In the genomic region with DNA sequence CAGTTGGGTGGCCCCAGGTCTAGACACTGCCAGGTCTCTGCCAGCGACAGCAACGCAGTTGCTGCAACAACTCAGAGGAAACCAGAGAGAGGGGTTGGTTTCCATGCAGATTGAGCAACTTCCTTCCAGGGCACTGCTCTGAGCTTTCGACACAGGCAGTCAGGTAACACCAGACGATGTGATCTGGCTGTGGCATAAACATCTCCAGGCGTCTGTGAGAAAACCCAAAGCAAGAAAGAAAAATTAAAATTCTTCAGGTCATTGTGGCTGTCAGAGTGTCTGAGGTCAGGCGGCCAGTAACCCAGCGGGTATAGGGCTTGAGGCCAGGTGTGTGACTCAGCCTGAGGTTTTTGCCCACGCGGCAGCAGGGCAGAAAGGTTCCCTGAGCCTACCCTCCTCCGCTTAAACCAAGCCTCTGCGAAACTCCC, we compare ENCODE assay signal across 9 mouse cellular contexts.
A peak's percentile ranks its signal among the peaks of the same experiment; 100 is the strongest.
DNase-seq lines count a peak whose midpoint lies in the region; ATAC-seq and TF ChIP-seq lines count a peak whose summit lies in the region.
"Had no signal": no experiment of that assay in that cellular context is flagged by ENCODE, and none has a peak within 500 bp of the region (broad histone marks: within the 10 kb centered on the region; RNA-seq: fewer than 3 reads in every experiment).

No protein-coding gene starts in this region.

- no peak overlapping the region for H3K9ac ChIP-seq in hindbrain, embryonic 12.5 days
- H3K9ac ChIP-seq: midbrain, embryonic 12.5 days had no signal

- intact Hi-C loops in left cerebral cortex, postnatal 4 days (cut with DNase I): no loop called here
- intact Hi-C loops in left cerebral cortex, postnatal 10 days (cut with DNase I): no loop called here

- no peaks in the 10 kb centered on the region for H3K36me3 ChIP-seq in hindbrain, embryonic 12.5 days
- H3K36me3 ChIP-seq: midbrain, embryonic 12.5 days had no signal

- H3K4me2 ChIP-seq in hindbrain, embryonic 12.5 days (replicated peaks): no peak overlapping the region
- H3K4me2 ChIP-seq: midbrain, embryonic 12.5 days had no signal

- 75% methylated on average over 11 of the region's 11 CpGs for WGBS in hindbrain, embryonic 12.5 days

- CTCF ChIA-PET in Patski (lab: Charles Lee): interaction anchor here (1.0 to 1.1 kb wide), 2 partner anchors 63 to 93 kb away, joined by 3 read pairs; no protein-coding TSS in a partner anchor

- H3K27me3 ChIP-seq in Patski: no peaks in the 10 kb centered on the region
- no peaks in the 10 kb centered on the region for H3K27me3 ChIP-seq in hindbrain, embryonic 12.5 days
- H3K27me3 ChIP-seq: midbrain, embryonic 12.5 days had no signal

- no peak overlapping the region for H3K27ac ChIP-seq in hindbrain, embryonic 12.5 days
- H3K27ac ChIP-seq: midbrain, embryonic 12.5 days had no signal

- peak; percentile 95 for ATAC-seq in Patski
- peak; percentile 44; the same call in 1 of the 2 replicates for ATAC-seq in megakaryocyte-erythroid progenitor cell, adult 5-6 weeks (replicated peaks; ENCODE audit: low FRiP score, low TSS enrichment, poor library complexity, severe bottlenecking)
- ATAC-seq in hindbrain, embryonic 12.5 days (ENCODE audit: low FRiP score): no peak

- POLR2A ChIA-PET in Patski (lab: Charles Lee): interaction anchor here (1.0 to 1.2 kb wide), 2 partner anchors 8 to 10 kb away, joined by 3 to 4 read pairs; no protein-coding TSS in a partner anchor

- H3K4me1 ChIP-seq in hindbrain, embryonic 12.5 days: no peaks in the 10 kb centered on the region
- H3K4me1 ChIP-seq: midbrain, embryonic 12.5 days had no signal

- no peaks in the 10 kb centered on the region for H3K9me3 ChIP-seq in hindbrain, embryonic 12.5 days (replicated peaks)
- H3K9me3 ChIP-seq: midbrain, embryonic 12.5 days had no signal

- TF ChIP-seq CTCF in Patski (IDR thresholded peaks at IDR 0.05): no peak

- in situ Hi-C loops in Patski (cut with MboI; ENCODE audit: low pct_unique_long_range_greater_than_20kb): no loop called here

- DNase-seq in 3T3-L1 (ENCODE audit: low read depth, low spot score) (peak; percentile 92), Patski (ENCODE audit: low read depth, low spot score) (peak; percentile 96)
- peak; percentile 97 for DNase-seq in fibroblast of lung, adult 2 months (ENCODE audit: low read depth)
- DNase-seq in left cerebral cortex, postnatal 4 days: no peak
- DNase-seq in left cerebral cortex, postnatal 10 days (ENCODE audit: extremely low spot score in 1 of 2, low spot score in 2 of 2): no peak
- DNase-seq in heart, adult 8-10 months (ENCODE audit: low spot score): no peak

- no peak overlapping the region for H3K4me3 ChIP-seq in hindbrain, embryonic 12.5 days
- H3K4me3 ChIP-seq: midbrain, embryonic 12.5 days had no signal

Comparison
In these comparisons a context has a peak if more than half of its experiments do, and no peak if none do; other contexts are left out.
1. DNase-seq: peak in 3T3-L1 (single experiment), Patski (single experiment) and fibroblast of lung, adult 2 months (single experiment); none in left cerebral cortex, postnatal 4 days (single experiment), left cerebral cortex, postnatal 10 days (0 of 2) and heart, adult 8-10 months (single experiment).